Mouse (Mus musculus) E14TG2a.4 (cell line): Measurements from ENCODE around the gene Dnajc9.

Experiments
- CTCF ChIP-seq: conservative IDR thresholded peaks from 2 replicates; pipeline ENCODE4 v1.5.1; 2014; ENCODE audit warnings: low read length
- NANOG ChIP-seq: IDR thresholded peaks from 2 replicates; pipeline ENCODE4 v1.6.1; 2014; ENCODE audit warnings: borderline replicate concordance, low read length, mixed read lengths
- POU5F1 ChIP-seq: IDR thresholded peaks from 2 replicates; pipeline ENCODE4 v1.6.1; 2014; ENCODE audit warnings: low read length, borderline replicate concordance

DNA sequence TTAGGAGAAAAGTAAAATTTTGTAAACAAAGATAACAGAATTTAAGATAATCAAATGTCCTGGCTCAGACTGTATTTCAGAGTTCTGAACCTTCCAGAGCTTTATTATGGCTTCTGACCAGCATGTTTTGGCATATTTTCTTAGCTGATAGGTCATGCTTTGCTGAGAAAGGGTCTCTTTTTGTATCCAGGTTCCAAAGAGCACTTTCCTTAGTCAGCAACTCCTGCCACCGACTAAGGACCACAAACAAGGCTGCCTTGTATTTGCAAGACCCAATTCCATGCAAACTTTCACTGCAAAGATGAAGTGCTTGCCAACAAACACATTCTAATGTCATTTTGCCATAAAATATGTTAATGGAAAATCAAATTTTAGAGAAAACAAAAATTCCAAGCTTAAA, 41.1 kb upstream of the Dnajc9 start:
- TF ChIP-seq CTCF (no peak), POU5F1 (no peak), NANOG (no peak)
